Mouse (Mus musculus) left cerebral cortex, postnatal 10 days (tissue): Measurements from ENCODE around the gene Aspm. TPM values are rescaled to one million over a fixed set of nuclear protein-coding genes. Genes with fewer than 3 reads are reported as not detected.
"Not testable (repeated sequence)": the region's sequence is repeated elsewhere in the genome, so short reads cannot be mapped to it uniquely, and the experiment has no call there.

ENCODE experiments used
- DNase-seq, 2 experiments: peaks; one replicate each; pipeline ENCODE4 v3.0.0; 2021 to 2022; ENCODE audit warnings: low spot score in 2 of 2, mixed read lengths in 1 of 2; ENCODE audit errors: extremely low spot score in 1 of 2
- intact Hi-C: fragments of 180-260 bp; cut with DNase I; formaldehyde crosslinking; loops from one replicate; pipeline ENCODE4 v1.15.1; 2025
- total RNA-seq, 2 experiments: library from RNA; stranded (reverse); gene quantifications; 2 replicates each; pipeline ENCODE4 v1.2.3; 2021

Aspm gene
- total RNA-seq = 1 to 10 TPM; 2.0 to 2.2 TPM

- peak; percentile 89 to 91 for DNase-seq
- intact Hi-C loops = no loop called here
Measured at GRCm38 (mm10) chr1:139454340-139455225, at the start of gene Aspm. Gene Aspm (plus strand): TSS chr1:139454772.

- intact Hi-C loops = no loop called here
- no peak for DNase-seq
Measured at GRCm38 (mm10) chr1:139405766-139406165, 48.8 kb upstream of the Aspm start.

- intact Hi-C loops = no loop called here
- no peak for DNase-seq
Measured at GRCm38 (mm10) chr1:139407701-139408100, 46.9 kb upstream of the Aspm start.

- intact Hi-C loops, DNase-seq: not testable (repeated sequence)
Measured at GRCm38 (mm10) chr1:139412365-139412764, 42.2 kb upstream of the Aspm start.

GRCm38 (mm10) chr1:139413465-139413864 lies 41.1 kb upstream of the Aspm start:
- intact Hi-C loops = no loop called here
- no peak for DNase-seq

- DNase-seq = no peak
- intact Hi-C loops = loop anchor here (10.0 kb wide), 1 partner anchor 577 kb away; the partner anchor contains the start of gene Lhx9
Measured at GRCm38 (mm10) chr1:139421521-139421874, 33.1 kb upstream of the Aspm start.

GRCm38 (mm10) chr1:139421875-139422791 lies 32.4 kb upstream of the Aspm start, which contains the start of gene Zbtb41:
Gene Zbtb41 (plus strand): TSS chr1:139422288.
- intact Hi-C loops = loop anchor here (10.0 kb wide), 1 partner anchor 577 kb away; the partner anchor contains the start of gene Lhx9
- DNase-seq = peak; percentile 85 to 92

- peak; percentile 10 to 22 for DNase-seq
- intact Hi-C loops = loop anchor here (10.0 kb wide), 1 partner anchor 578 kb away; the partner anchor contains the start of gene Lhx9
Measured at GRCm38 (mm10) chr1:139422941-139423340, 31.6 kb upstream of the Aspm start.

GRCm38 (mm10) chr1:139423931-139424330 lies 30.6 kb upstream of the Aspm start:
- intact Hi-C loops = loop anchor here (10.0 kb wide), 1 partner anchor 579 kb away; the partner anchor contains the start of gene Lhx9
- DNase-seq = no peak

GRCm38 (mm10) chr1:139425006-139425405 lies 29.6 kb upstream of the Aspm start:
- no peak for DNase-seq
- intact Hi-C loops = loop anchor here (10.0 kb wide), 1 partner anchor 580 kb away; the partner anchor contains the start of gene Lhx9

- DNase-seq = peak in 1 of 2 experiments; percentile 39
- intact Hi-C loops = no loop called here
Measured at GRCm38 (mm10) chr1:139438373-139438772, 16.2 kb upstream of the Aspm start.

- DNase-seq, intact Hi-C loops: not testable (repeated sequence)
Measured at GRCm38 (mm10) chr1:139443103-139443502, 11.5 kb upstream of the Aspm start.

- intact Hi-C loops = no loop called here
- DNase-seq = no peak
Measured at GRCm38 (mm10) chr1:139455226-139455869, 776 bp downstream of the Aspm start.

- intact Hi-C loops = no loop called here
- no peak for DNase-seq
Measured at GRCm38 (mm10) chr1:139460807-139461206, 6.2 kb downstream of the Aspm start.

GRCm38 (mm10) chr1:139465936-139466335 lies 11.4 kb downstream of the Aspm start:
- intact Hi-C loops = no loop called here

GRCm38 (mm10) chr1:139478898-139479297 lies 24.3 kb downstream of the Aspm start:
- intact Hi-C loops = no loop called here
- DNase-seq = peak in 1 of 2 experiments; percentile 28

More at GRCm38 (mm10) chr1:139465936-139466335, 11.4 kb downstream of the Aspm start:
- DNase-seq = no peak

- intact Hi-C loops = no loop called here
- no peak for DNase-seq
Measured at GRCm38 (mm10) chr1:139480246-139480645, 25.7 kb downstream of the Aspm start.

GRCm38 (mm10) chr1:139481146-139481545 lies 26.6 kb downstream of the Aspm start:
- intact Hi-C loops = no loop called here
- DNase-seq = no peak

- DNase-seq = no peak
- intact Hi-C loops = no loop called here
Measured at GRCm38 (mm10) chr1:139494630-139495029, 40.1 kb downstream of the Aspm start.
